Mouse (Mus musculus): ENCODE measurements around the gene Amn1. TPM values are rescaled to one million over a fixed set of nuclear protein-coding genes. Genes with fewer than 3 reads are reported as not detected.

The Amn1 gene
- polyA plus RNA-seq, 1 experiment = 11.3 TPM

DNA sequence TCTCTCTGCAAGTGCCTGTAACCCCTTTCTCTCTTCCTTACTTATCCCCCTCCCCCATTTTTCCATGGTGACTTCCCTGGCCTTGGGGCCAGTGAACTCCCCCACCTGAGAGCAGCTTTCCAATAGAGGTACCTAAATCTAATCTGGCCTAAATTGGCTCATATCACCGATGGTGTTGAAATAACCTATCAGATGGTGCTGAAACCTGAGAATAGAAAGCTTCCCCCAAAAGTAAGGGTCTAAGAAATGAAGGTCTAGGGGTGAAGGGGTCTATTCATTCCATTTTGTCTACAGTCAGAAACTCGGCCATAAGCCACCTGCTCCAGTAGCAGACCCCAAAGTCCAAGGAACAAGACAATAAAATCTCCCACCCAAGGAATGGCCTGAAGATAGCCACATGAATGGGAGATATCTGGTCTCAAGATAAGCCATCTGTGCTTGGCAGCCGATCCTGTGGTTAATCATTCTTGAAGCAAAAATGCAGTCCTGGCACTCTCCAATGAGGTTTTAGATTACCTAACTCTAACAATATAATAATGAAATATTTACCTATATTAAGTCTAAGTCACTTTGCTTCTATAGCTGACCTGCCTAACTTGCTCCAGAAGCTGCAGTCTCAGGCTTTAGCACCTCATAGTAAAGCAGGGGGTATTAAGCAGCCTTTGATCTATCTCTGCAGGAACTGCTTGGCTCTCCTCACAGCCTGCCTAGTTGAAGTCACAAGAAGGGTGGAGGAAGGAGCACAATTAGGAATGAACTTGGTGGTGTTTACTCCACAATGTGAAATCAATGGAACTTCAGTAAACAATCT is 33.3 kb downstream of the Amn1 start:
- H3K27ac ChIP-seq (ENCODE audit: control insufficient read depth, insufficient read depth, low read length) = no peak overlapping the region
- no peaks in the 10 kb centered on the region for H3K4me1 ChIP-seq (replicated peaks; ENCODE audit: control insufficient read depth, insufficient read depth, low read length)
- no peaks in the 10 kb centered on the region for H3K27me3 ChIP-seq (ENCODE audit: control insufficient read depth, insufficient read depth, low read length)
- WGBS = 76% methylated on average over 3 of the region's 3 CpGs
- no peak for DNase-seq
- TF ChIP-seq CTCF (IDR thresholded peaks at IDR 0.05; ENCODE audit: borderline replicate concordance, control insufficient read depth, extremely low read depth, insufficient read depth, low read length, poor library complexity) (no peak), POLR2A (IDR thresholded peaks at IDR 0.05; ENCODE audit: control insufficient read depth, extremely low read depth, insufficient read depth, low read length, poor library complexity) (no peak)
- no peak overlapping the region for H3K4me3 ChIP-seq (ENCODE audit: control insufficient read depth, insufficient read depth, low read length)
- H3K36me3 ChIP-seq (ENCODE audit: control insufficient read depth, insufficient read depth, low read length) = no peaks in the 10 kb centered on the region; the same call in 1 of the 2 replicates

DNA sequence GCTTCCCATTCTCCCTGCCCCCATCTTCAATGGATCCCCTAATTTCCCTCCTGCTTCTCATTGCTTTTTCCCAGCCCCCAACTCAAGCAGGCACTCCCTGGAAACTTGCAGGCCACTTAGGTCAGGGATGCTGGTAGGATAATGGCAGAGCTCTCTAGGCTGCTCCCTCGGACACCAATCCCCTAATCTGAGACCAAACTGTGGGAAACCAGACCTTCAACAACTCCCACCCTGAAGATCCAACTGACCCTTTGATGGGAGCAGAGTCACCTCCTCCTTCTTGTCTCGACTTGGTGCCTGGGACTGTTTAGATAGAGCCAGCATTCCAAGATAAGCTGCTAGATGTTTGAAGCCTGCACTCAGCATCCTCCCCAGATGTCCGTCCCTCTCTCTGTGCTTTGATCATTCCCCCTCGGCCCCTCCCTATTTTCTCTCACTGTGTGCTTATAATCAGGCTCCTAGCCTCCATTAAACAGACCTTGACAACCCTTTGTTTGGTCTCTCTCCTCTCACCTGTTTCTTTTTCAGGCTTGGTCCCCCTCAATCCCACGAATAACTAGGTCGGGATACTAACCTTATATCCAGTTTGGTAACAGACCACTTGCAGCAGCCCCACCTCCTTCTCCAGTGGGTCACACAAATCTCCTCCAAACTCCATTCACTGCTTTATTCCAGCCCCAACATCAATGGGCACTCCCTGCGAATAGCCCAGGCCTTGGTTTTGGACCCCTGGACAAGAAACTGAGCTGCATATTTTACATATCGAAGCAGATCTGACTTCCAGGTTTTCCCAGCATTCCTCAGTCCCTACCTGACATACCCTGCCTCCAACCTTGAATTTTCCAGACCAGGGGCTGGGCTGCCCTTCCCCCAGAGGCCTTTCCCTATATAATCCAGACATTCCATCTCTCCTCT is 34.1 kb downstream of the Amn1 start:
- WGBS = 85% methylated on average over 8 of the region's 8 CpGs
- H3K27me3 ChIP-seq (ENCODE audit: control insufficient read depth, insufficient read depth, low read length) = no peaks in the 10 kb centered on the region
- no peaks in the 10 kb centered on the region for H3K4me1 ChIP-seq (replicated peaks; ENCODE audit: control insufficient read depth, insufficient read depth, low read length)
- DNase-seq = no peak
- no peaks in the 10 kb centered on the region; the same call in 1 of the 2 replicates for H3K36me3 ChIP-seq (ENCODE audit: control insufficient read depth, insufficient read depth, low read length)
- TF ChIP-seq POLR2A (IDR thresholded peaks at IDR 0.05; ENCODE audit: control insufficient read depth, extremely low read depth, insufficient read depth, low read length, poor library complexity) = no peak
- no peak for TF ChIP-seq CTCF (IDR thresholded peaks at IDR 0.05; ENCODE audit: borderline replicate concordance, control insufficient read depth, extremely low read depth, insufficient read depth, low read length, poor library complexity)
- H3K27ac ChIP-seq (ENCODE audit: control insufficient read depth, insufficient read depth, low read length) = no peak overlapping the region
- H3K4me3 ChIP-seq (ENCODE audit: control insufficient read depth, insufficient read depth, low read length) = no peak overlapping the region

DNA sequence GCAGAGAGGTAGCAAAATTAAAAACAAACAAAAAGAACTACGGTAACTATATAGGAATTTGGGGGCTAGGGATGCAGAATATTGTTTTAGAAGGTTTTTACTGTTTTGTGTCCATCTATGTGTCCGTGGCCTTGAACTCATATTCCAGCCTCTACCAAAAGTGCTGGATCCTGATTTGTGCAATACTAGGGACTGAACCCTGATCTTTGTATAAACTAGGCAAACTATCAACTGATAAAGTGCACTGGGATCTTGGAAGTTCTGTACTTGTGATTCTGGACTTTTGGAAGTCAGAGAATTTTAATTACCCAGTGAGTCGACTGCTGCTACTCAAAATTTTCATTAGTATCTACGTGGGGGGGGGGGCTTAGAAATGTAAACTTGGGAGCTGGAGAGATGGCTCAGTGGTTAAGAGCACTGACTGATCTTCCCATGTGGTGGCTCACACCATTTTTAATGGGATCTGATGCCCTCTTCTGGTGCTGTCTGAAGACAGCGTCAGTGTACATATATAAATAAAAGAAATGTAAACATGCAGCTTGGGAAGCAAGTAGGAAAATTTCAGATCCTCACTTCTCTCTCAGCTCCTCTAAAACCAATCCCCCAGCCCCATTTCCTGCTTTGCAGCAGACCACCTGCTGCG is 34.9 kb downstream of the Amn1 start:
- H3K27ac ChIP-seq (ENCODE audit: control insufficient read depth, insufficient read depth, low read length) = no peak overlapping the region
- no peaks in the 10 kb centered on the region for H3K4me1 ChIP-seq (replicated peaks; ENCODE audit: control insufficient read depth, insufficient read depth, low read length)
- WGBS = 84% methylated on average over 6 of the region's 6 CpGs
- DNase-seq = no peak
- no peaks in the 10 kb centered on the region; the same call in 1 of the 2 replicates for H3K36me3 ChIP-seq (ENCODE audit: control insufficient read depth, insufficient read depth, low read length)
- TF ChIP-seq CTCF (IDR thresholded peaks at IDR 0.05; ENCODE audit: borderline replicate concordance, control insufficient read depth, extremely low read depth, insufficient read depth, low read length, poor library complexity) (no peak), POLR2A (IDR thresholded peaks at IDR 0.05; ENCODE audit: control insufficient read depth, extremely low read depth, insufficient read depth, low read length, poor library complexity) (no peak)
- no peak overlapping the region for H3K4me3 ChIP-seq (ENCODE audit: control insufficient read depth, insufficient read depth, low read length)
- no peaks in the 10 kb centered on the region for H3K27me3 ChIP-seq (ENCODE audit: control insufficient read depth, insufficient read depth, low read length)

DNA sequence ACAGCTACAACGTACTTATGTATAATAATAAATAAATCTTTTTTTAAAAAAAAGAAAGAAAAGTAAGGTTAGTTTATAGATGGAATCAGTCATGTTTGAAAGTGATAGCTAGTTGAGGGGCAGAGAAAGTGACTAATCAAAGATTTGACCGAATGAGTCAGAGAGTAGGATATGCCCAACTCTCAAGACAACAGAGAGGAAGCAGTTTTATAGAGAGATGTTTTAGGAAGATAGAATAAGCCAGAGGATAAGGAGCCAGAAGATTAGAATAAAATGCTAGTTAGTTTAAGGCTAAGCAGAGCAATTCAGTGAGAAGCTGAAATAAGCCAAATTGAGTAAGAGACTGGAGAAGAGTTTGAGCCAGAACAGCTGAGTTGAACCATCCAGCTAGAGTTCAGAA is 36.4 kb downstream of the Amn1 start:
- no peaks in the 10 kb centered on the region for H3K4me1 ChIP-seq (replicated peaks; ENCODE audit: control insufficient read depth, insufficient read depth, low read length)
- H3K27ac ChIP-seq (ENCODE audit: control insufficient read depth, insufficient read depth, low read length) = no peak overlapping the region
- DNase-seq = no peak
- no peak overlapping the region for H3K4me3 ChIP-seq (ENCODE audit: control insufficient read depth, insufficient read depth, low read length)
- no peaks in the 10 kb centered on the region; the same call in 1 of the 2 replicates for H3K36me3 ChIP-seq (ENCODE audit: control insufficient read depth, insufficient read depth, low read length)
- 98% methylated on average over 2 of the region's 2 CpGs for WGBS
- no peaks in the 10 kb centered on the region for H3K27me3 ChIP-seq (ENCODE audit: control insufficient read depth, insufficient read depth, low read length)
- TF ChIP-seq CTCF (IDR thresholded peaks at IDR 0.05; ENCODE audit: borderline replicate concordance, control insufficient read depth, extremely low read depth, insufficient read depth, low read length, poor library complexity) (no peak), POLR2A (IDR thresholded peaks at IDR 0.05; ENCODE audit: control insufficient read depth, extremely low read depth, insufficient read depth, low read length, poor library complexity) (no peak)

DNA sequence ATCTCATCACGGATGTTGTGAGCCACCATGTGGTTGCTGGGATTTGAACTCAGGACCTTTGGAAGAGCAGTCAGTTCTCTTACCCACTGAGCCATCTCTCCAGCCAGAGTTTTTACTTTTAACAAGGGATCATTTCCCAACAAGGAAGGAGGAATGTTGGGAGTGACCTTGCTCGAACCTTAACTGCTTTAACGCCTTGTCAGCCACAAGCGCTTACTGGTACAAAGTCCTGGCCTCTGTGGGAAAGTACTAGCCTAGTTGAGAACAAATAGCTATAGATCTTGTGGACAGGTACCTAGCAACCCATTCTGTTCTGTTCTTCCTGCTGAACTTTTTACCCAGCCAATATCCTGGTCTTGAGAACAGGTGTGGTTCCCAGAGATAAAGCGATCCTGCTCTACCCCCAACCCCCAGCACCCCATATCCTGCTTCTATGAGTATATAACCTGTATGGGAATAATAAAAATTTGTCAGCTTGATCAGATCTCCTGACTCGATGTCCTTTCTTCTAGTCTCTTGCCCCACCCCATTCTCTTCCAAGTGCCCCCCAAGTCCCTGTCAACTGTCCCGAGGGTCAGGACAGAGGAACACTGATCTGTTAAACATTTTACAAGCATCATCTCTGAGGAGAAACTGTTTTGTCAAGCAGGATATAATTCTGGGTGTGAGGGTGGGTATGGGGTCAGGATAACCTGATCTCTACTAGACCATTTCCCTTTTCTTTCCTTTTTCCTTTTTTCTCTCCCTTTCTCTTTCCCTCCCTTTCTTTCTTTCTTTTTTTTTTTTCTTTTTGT is 39.9 kb downstream of the Amn1 start:
- Histone ChIP-seq H3K27ac (ENCODE audit: control insufficient read depth, insufficient read depth, low read length) (no peak overlapping the region), H3K4me1 (replicated peaks; ENCODE audit: control insufficient read depth, insufficient read depth, low read length) (no peaks in the 10 kb centered on the region), H3K36me3 (ENCODE audit: control insufficient read depth, insufficient read depth, low read length) (no peaks in the 10 kb centered on the region), H3K27me3 (ENCODE audit: control insufficient read depth, insufficient read depth, low read length) (no peaks in the 10 kb centered on the region), H3K4me3 (ENCODE audit: control insufficient read depth, insufficient read depth, low read length) (no peak overlapping the region)
- no peak for TF ChIP-seq POLR2A (IDR thresholded peaks at IDR 0.05; ENCODE audit: control insufficient read depth, extremely low read depth, insufficient read depth, low read length, poor library complexity)
- TF ChIP-seq CTCF (IDR thresholded peaks at IDR 0.05; ENCODE audit: borderline replicate concordance, control insufficient read depth, extremely low read depth, insufficient read depth, low read length, poor library complexity) = no peak
- no peak for DNase-seq
- 92% methylated on average over 7 of the region's 7 CpGs for WGBS
